Mouse (Mus musculus): ENCODE measurements around the gene Acap2. TPM values are rescaled to one million over a fixed set of nuclear protein-coding genes. Genes with fewer than 3 reads are reported as not detected.

Acap2 gene
- polyA plus RNA-seq, 1 experiment from 2014 or later = 9.4 TPM

DNA sequence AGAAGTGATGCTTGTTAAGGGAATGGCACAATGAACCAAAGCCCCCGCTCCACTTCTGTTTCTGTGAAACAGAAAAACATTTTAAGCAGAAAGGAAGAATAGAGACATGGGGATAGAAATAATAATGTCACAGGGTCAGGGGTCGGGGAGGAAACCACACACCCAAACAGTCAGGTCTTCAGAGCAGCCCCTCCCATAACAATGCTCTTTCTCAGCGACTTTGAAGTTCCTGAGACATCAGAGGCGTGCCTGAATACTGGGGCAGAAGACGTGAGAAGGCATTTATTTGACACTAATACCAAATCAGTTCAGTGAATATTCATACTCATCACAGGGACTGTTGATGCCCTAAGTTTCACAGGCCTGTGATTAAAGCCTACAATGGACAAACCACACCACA is 155.8 kb downstream of the Acap2 start:
- 55% methylated on average over 5 of the region's 5 CpGs for WGBS
- Histone ChIP-seq H3K36me3 (ENCODE audit: control insufficient read depth, insufficient read depth, low read length) (no peaks in the 10 kb centered on the region), H3K4me2 (ENCODE audit: low read length) (no peak overlapping the region), H3K9me3 (ENCODE audit: control insufficient read depth, low read length) (no peaks in the 10 kb centered on the region), H3K27ac (ENCODE audit: low read depth, low read length) (no peak overlapping the region), H3K27me3 (replicated peaks; ENCODE audit: control insufficient read depth, insufficient read depth, low read length) (no peaks in the 10 kb centered on the region), H3K9ac (ENCODE audit: low read depth, low read length) (no peak overlapping the region), H3K4me1 (ENCODE audit: control insufficient read depth, insufficient read depth, low read depth, low read length) (peaks cover 3% of the 10 kb centered on the region; the same call in 1 of the 2 replicates), H3K4me3 (ENCODE audit: low read length) (no peak overlapping the region)
- no peak for ATAC-seq

DNA sequence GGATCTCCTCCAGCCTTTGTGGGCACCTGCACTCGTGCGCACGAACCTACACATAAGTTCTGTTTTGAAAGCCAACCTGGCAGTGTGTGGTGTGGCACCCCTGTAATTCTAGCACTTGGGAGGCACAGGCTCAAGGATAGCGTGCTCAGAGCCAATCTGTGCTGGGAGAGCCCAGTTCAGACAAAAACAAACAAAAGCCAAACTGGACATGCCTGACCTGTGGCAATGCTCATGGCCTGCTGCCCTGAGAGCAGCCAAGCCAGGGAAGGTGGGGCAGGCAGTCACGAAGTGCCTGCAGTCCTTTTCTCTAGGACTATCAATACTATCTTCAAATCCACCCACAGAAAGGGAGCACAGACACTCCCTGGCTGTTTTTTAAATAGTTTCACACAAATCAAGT is 157.9 kb downstream of the Acap2 start:
- H3K27me3 ChIP-seq (replicated peaks; ENCODE audit: control insufficient read depth, insufficient read depth, low read length) = no peaks in the 10 kb centered on the region
- no peak overlapping the region for H3K4me2 ChIP-seq (ENCODE audit: low read length)
- no peak overlapping the region for H3K4me3 ChIP-seq (ENCODE audit: low read length)
- peaks cover 6% of the 10 kb centered on the region for H3K4me1 ChIP-seq (ENCODE audit: control insufficient read depth, insufficient read depth, low read depth, low read length)
- no peaks in the 10 kb centered on the region for H3K9me3 ChIP-seq (ENCODE audit: control insufficient read depth, low read length)
- H3K9ac ChIP-seq (ENCODE audit: low read depth, low read length) = no peak overlapping the region
- no peak for ATAC-seq
- 94% methylated on average over 5 of the region's 5 CpGs for WGBS
- H3K36me3 ChIP-seq (ENCODE audit: control insufficient read depth, insufficient read depth, low read length) = no peaks in the 10 kb centered on the region
- H3K27ac ChIP-seq (ENCODE audit: low read depth, low read length) = no peak overlapping the region

Other genes starting within 250 kb of the Acap2 start
- 11.0 and 16.1 TPM in 2 replicates for gene Xxylt1, start 119.8 kb downstream of the Acap2 start, polyA plus RNA-seq (2015; fragmentation: Nextera tagmentation; extraction: Ambion mirVana)
- gene Ppp1r2, start 74.0 kb upstream of the Acap2 start, polyA plus RNA-seq (2015; fragmentation: Nextera tagmentation; extraction: Ambion mirVana) = 95.0 and 95.9 TPM in 2 replicates
- gene Apod, start 113.6 kb upstream of the Acap2 start, polyA plus RNA-seq (2015; fragmentation: Nextera tagmentation; extraction: Ambion mirVana) = 119 and 120 TPM in 2 replicates
- 141 and 145 TPM in 2 replicates for gene Bdh1, start 221.0 kb upstream of the Acap2 start, polyA plus RNA-seq (2015; fragmentation: Nextera tagmentation; extraction: Ambion mirVana)